Mouse (Mus musculus) frontal cortex, adult (tissue): ENCODE results near the gene Zfp316.
A peak's percentile ranks its signal among the peaks of the same experiment; 100 is the strongest.

Experiments used
- ATAC-seq: cut with Nextera tagmentation; 2 replicates; pipeline ENCODE4 v1.9.2; 2017; ENCODE audit warnings: mild to moderate bottlenecking, moderate library complexity, mixed read lengths; ENCODE audit not compliant: low TSS enrichment

Gene Zfp316

GRCm38 (mm10) chr5:143284762-143285161, 14.9 kb upstream of the Zfp316 start:
- ATAC-seq, result no peak

DNA sequence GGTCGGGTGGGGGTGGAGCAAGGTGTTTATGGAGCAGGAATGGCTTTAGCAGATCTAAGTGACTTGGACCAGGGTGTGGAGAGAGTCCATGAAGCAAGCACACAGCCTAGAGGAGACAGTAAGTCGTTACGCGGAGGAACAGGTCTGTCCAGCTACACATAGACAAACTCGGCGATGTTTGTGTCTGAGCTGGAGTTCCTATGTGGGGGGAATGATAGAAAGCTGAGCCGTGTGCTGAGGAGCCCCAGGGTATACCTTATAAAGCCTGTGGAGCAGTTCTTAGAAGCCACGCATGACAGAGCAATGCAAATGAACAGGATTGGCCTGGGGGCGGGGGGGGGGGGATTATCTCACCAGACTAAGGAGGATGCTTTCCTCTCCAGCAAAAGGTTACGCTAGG, 9.4 kb upstream of the Zfp316 start:
- ATAC-seq, result no peak

DNA sequence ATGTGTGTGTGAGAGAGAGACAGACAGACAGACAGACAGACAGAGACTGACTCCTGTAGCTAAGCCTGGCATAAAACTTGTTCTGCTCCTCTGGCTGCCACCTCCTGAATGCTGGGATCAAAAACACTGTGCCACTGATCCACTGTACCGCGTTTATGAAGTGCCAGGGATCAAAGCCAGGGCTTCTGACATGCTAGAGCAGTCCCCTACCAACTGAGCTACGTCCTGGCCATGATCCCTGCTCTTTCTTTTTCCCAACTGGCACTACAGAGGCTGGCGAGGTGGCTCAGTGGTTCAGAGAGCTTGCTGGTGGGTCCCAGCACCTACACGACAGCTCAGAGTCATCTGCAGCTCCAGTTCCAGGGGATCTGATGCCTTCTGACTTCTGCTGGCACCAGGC, 5.9 kb upstream of the Zfp316 start:
- ATAC-seq, result no peak

DNA sequence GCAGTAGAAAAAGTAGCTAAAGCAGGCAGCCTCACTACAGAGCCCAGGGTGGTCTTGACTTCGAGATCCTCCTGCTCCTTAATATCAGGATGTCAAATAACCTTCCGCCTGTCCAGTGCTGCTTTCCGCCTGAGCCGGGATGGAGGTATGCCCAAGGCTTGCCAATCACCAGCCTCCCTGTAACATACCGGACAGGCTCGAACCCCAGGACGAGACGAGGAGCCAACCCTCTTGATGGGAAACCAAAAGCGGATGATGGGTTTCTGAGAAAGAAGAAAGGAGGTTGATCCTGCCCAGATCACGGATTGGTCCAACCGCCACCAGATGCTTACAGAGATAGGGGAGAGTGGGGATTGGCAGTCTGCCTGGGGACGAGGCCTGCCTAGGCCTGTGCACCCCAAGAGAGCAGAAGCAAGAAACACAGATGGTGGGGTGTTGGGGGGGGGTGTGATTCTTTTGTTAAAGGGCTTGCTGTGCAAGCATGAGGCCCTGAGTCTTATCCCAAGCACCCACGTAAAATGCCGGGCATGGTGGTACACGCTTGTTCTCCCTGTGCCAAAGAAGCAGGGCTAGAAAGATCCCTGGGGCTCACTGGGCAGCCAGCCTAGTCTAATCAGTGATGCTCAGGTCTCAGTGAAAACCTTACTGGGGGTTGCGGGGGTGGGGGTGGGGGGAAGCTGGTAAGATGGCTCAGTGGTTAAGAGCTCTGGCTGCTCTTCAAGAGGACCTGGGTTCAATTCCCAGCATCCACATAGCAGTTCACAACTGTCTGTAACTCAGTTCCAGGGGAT, 2.9 kb upstream of the Zfp316 start:
- ATAC-seq, result no peak

DNA sequence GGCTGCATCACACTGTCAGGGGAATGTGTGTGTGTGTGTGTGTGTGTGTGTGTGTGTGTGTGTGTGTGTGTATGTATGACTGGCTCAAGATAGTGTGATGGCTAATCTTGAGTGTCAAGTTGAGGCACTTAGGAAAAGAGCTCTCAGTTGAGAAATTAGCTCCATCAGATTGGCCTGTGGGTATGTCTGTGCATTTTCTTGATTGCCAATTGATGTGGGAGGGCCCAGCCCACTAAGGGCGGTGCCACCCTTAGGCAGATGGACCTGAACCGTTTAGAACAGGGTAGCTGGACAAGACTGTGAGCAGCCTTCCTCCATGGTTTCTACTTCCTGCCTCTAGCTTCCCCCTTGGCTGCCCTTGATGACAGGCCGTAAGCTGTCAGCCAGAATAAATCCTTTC, 2.3 kb upstream of the Zfp316 start:
- no peak for ATAC-seq

DNA sequence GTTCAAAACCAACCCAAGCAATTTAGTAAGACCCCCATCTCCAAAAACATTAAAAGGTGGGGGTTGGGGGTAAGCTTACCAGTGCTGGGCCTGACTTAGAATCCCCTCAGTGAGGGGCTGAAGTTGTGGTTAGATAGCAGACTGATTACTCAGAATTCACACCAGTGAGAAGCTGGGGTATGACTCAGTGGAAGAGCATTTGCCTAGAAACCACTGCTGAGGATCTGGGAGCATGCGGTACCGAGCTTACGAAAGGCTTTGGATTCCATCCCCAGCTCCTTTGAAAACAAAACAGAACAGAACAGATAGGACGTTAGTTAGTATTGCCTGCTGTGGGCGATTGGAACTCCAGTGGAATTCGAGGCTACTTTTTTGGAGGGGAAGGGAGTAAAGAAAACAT, 1.8 kb upstream of the Zfp316 start:
- ATAC-seq, result 0 out of 2 replicates have a peak, but pooled peaks have one; percentile 24

DNA sequence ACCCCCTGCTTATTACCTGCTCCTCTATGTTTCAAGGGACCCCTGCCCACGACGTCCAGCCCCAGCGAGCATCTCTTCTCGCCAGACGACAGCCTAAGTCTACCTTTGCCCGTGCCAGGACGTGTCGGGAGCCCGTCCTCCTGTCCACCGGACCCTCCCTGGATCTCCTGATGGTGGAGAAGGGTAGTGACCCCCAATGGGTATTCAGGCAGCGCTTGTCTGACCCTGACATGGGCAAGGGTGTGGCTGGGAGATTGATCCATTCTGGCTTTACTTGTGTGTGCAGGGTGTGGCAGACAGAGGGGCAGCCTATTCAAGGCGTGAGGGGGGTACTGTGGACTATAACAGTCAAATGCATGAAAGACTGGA, 313 bp upstream of the Zfp316 start:
- no peak for ATAC-seq

DNA sequence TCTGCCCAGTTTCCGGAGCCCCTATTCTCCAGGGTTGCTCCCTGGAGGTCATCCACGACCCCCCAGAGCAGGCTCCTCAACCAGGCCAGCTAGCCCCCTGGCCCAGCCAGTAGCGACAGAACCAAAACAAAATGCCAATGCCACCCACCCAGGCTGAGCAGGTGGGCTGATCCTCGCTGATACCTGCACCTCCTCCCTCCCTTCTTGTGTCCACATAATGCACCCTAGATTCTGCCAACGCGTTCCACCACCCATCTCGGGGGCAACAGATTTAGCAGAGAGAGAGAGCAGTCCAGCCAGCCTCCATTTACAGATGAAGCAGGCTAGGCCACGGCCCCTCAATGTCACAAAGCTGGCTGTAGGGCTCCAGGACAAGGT, 848 bp downstream of the Zfp316 start:
- no peak; the same call in 1 of the 2 replicates for ATAC-seq

- no peak for ATAC-seq
Observed at GRCm38 (mm10) chr5:143266794-143267193, 3.0 kb downstream of the Zfp316 start.

GRCm38 (mm10) chr5:143265409-143265808, 4.4 kb downstream of the Zfp316 start:
- ATAC-seq, result no peak

DNA sequence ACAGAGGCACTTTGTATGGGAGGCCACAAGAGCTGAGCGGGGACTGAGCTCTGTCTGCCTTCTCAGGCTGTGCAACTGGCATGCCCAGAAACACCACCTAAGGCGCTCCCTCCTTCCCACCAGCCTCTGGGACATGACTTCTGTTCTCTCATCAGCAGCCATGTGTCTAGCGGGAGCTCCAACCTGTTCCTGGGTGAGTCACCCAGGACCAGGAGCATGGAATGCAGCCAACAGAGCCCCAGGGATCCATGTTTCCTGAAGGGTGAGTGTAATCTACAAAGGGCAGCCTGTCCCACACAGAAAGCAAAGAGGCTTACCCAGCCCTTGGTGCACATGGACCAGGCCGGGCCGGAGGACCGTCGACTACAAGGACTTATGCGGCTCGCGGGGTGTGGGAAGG, 5.1 kb downstream of the Zfp316 start:
- ATAC-seq, result no peak

DNA sequence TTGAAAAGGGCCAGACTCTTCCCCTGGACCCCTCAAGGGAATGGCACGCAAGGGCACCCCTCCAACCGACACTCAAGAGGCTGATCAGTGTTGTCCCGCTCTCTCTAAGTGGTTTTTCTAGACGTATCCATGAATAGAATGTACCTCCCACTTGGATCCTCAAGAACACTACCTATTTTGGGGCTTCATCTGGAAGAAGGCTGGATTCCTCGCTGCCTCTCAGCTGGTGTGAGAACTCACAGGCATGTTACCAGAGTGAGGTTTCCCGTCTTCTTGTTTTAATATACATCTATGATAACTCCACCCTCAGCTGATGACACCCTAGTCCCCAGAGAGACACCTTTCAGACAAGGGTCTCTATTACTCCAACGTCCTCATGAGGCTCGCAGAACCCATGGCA, 8.2 kb downstream of the Zfp316 start:
- peak; percentile 85 for ATAC-seq

GRCm38 (mm10) chr5:143255802-143256201, 14.0 kb downstream of the Zfp316 start:
- ATAC-seq, result no peak

- ATAC-seq, result no peak
Observed at GRCm38 (mm10) chr5:143255131-143255519, 14.7 kb downstream of the Zfp316 start.

DNA sequence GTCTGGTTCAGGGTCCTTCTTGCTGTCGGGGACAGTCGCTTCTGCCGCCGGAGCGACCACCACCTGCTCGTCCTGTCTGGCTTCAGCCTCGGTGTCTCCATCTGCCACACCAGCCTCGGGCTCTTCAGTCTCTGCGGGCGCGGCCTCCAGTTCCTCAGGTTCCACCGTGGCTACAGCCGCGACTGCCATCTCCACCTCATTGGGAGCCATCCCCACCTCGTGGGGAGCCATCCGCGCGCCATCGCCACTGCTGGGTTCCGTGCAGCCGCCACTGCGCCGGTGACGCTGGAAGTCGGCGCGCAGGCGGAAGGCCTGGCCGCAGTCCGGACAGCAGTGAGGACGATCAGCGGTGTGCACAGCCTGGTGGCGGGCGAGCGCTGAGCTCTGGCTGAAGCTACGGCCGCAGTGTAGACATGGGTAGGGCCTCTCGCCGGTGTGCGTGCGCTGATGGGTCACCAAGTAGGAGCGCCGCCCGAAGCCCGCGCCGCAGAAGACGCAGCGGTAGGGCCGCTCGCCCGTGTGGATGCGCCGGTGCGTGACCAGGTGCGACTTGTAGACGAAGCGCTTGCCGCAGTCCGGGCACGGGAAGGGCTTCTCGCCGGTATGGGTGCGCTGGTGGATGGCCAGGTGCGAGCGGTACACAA, 15.2 kb downstream of the Zfp316 start:
- ATAC-seq, result no peak

DNA sequence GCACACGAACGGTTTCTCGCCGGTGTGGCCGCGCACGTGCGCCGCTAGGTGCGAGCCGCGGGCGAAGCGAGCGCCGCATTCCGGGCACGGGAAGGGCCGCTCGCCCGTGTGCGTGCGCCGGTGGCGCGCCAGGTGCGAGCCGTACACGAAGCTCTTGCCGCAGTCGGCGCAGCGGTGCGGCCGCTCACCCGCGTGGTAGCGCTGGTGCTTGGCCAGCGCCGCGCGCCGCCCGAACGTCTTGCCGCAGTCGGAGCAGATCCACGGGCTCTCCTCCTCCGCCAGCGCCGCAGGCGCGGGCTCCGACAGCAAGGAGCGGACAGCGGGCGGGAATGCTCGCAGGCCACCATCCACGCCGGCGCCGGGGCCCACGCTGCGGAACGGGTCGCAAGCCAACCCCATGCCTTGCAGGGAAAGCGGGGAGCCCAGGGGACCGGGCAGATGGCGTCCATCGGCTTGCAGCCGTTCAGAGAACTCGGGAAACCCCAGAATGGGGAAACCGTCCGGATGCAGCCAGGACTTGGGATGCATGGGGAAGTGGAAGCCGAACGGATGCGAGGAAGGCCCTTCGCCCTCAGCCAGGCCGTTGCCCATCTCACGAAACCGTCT, 15.8 kb downstream of the Zfp316 start:
- ATAC-seq, result peak; percentile 33

DNA sequence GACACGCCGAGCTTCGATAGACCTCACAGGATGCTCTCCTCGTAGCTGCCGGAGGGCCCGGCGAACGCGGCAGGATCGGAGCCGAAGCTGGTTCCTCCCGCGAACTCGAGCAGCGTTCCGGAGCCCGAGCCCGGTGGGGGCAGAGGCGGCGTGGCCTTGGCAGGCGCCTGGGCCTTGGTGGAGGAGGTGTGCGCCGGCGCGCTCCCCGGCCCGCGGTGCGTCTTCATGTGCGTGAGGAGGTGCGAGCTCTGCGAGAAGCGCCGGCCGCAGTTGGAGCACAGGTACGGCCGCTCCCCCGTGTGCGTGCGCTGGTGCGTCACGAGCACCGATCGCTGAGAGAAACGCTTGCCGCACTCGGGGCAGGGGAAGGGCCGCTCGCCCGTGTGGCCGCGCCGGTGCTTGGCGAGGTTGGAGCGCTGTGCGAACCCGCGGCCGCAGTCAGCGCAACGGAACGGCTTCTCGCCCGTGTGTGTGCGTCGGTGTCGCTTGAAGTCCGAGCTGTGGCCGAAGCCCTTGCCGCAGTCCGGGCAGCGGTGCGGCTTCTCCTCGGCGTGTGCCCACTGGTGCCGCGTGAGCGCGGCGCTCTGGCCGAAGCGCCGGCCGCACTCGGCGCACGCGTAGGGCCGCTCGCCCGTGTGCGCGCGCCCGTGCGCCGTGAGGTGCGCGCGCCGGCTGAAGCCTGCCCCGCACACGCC, 16.5 kb downstream of the Zfp316 start:
- ATAC-seq, result peak; percentile 32; the same call in 1 of the 2 replicates

GRCm38 (mm10) chr5:143252791-143253185, 17.0 kb downstream of the Zfp316 start:
- no peak for ATAC-seq

DNA sequence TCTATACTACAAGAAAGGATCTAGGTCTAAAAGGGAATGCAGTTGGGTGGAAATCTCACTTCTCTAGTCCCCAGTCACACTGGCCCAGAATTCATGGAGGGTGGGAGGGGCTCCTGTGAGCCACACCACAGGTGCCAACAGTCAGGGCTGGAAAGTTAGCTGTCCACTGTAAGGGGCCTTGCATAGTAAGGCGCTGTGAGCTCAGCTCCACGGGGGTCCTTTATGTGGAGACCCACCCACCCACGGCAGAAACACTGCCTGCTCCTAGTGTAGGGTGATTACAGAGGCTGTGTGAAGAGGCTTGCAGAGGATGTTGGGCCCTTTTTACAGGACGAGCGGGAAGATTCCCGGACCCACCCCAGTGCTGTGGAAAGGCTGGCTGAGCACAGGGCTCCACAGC, 17.8 kb downstream of the Zfp316 start:
- ATAC-seq, result 0 out of 2 replicates have a peak, but pooled peaks have one; percentile 7

- no peak for ATAC-seq
Observed at GRCm38 (mm10) chr5:143244926-143245325, 24.9 kb downstream of the Zfp316 start.

GRCm38 (mm10) chr5:143236036-143236435, 33.8 kb downstream of the Zfp316 start:
- ATAC-seq, result no peak

- ATAC-seq, result peak; percentile 99
Observed at GRCm38 (mm10) chr5:143235028-143235693, 34.7 kb downstream of the Zfp316 start, which contains the start of gene Zfp12. Gene Zfp12 (plus strand): TSS chr5:143235163.
